Mouse (Mus musculus) small intestine, adult 2 months (tissue): ENCODE results near the gene Gna14. TPM values are rescaled to one million over a fixed set of nuclear protein-coding genes. Genes with fewer than 3 reads are reported as not detected.

Source experiments
- H3K27ac ChIP-seq: fragments of 200-500 bp; 2 replicates; pipeline ENCODE4 v1.5.1; 2012; ENCODE audit warnings: low read depth, low read length, control low read depth, inconsistent platforms; ENCODE audit not compliant: insufficient read depth
- H3K27me3 ChIP-seq: fragments of 200-500 bp; 2 replicates; pipeline ENCODE4 v1.6.1; 2012; ENCODE audit warnings: mild to moderate bottlenecking, moderate library complexity, low read length, inconsistent platforms; ENCODE audit not compliant: control insufficient read depth, insufficient read depth
- H3K36me3 ChIP-seq: fragments of 200-500 bp; 2 replicates; pipeline ENCODE4 v1.6.1; 2012; ENCODE audit warnings: mild to moderate bottlenecking, low read length, control low read depth, inconsistent platforms; ENCODE audit not compliant: control insufficient read depth, insufficient read depth
- H3K4me1 ChIP-seq: fragments of 200-500 bp; 2 replicates; pipeline ENCODE4 v1.6.1; 2012; ENCODE audit warnings: low read length, inconsistent platforms, mixed read lengths; ENCODE audit not compliant: control insufficient read depth, insufficient read depth, insufficient read length
- H3K4me3 ChIP-seq: fragments of 200-500 bp; 2 replicates; pipeline ENCODE4 v1.5.1; 2012; ENCODE audit warnings: low read depth, mild to moderate bottlenecking, control low read depth, inconsistent platforms, low read length, moderate library complexity
- CTCF ChIP-seq: fragments of 200-500 bp; IDR thresholded peaks from 2 replicates; pipeline ENCODE4 v1.5.1; 2012; ENCODE audit warnings: low read depth, mild to moderate bottlenecking, control low read depth, inconsistent platforms, low read length, moderate library complexity, mixed read lengths; ENCODE audit not compliant: insufficient replicate concordance, insufficient read length; ENCODE audit errors: extremely low read depth
- POLR2A ChIP-seq: fragments of 200-500 bp; IDR thresholded peaks from 2 replicates; pipeline ENCODE4 v1.6.1; 2012; ENCODE audit warnings: low read depth, mild to moderate bottlenecking, control low read depth, inconsistent platforms, low read length, moderate library complexity
- WGBS: fragments of 180-500 bp; shearing (Covaris S2); methylation state at CpG from one replicate; pipeline ENCODE4 v1.1.7; 2018; 5-methylcytosine and 5-hydroxymethylcytosine counted together
- polyA plus RNA-seq: library from polyadenylated mRNA; depleted of rRNA; stranded (reverse); fragments of >200 nt; gene quantifications from 2 replicates; pipeline ENCODE4 v1.2.3, GENCODE M21; 2012

Gene Gna14
- polyA plus RNA-seq, 1 experiment: 0.52 TPM

- TF ChIP-seq POLR2A (no peak), CTCF (peak; percentile 27; the same call in 1 of the 2 replicates)
- Histone ChIP-seq H3K36me3 (no peaks in the 10 kb centered on the region), H3K27ac (no peak overlapping the region), H3K4me1 (no peaks in the 10 kb centered on the region), H3K4me3 (no peak overlapping the region), H3K27me3 (no peaks in the 10 kb centered on the region)
These were observed 93.8 kb downstream of the Gna14 start for GRCm38 (mm10) chr19:16529293-16529920.

GRCm38 (mm10) chr19:16529999-16530398 is 94.4 kb downstream of the Gna14 start:
- TF ChIP-seq POLR2A: no peak
- TF ChIP-seq CTCF: no peak
- Histone ChIP-seq H3K4me1 (no peaks in the 10 kb centered on the region), H3K27me3 (no peaks in the 10 kb centered on the region), H3K4me3 (no peak overlapping the region), H3K36me3 (no peaks in the 10 kb centered on the region), H3K27ac (no peak overlapping the region)
- WGBS: 58% methylated on average over 4 of the region's 4 CpGs

GRCm38 (mm10) chr19:16534311-16534710 is 98.7 kb downstream of the Gna14 start:
- H3K4me3 ChIP-seq: no peak overlapping the region
- H3K27ac ChIP-seq: no peak overlapping the region
- no peak for TF ChIP-seq CTCF
- no peak for TF ChIP-seq POLR2A
- no peaks in the 10 kb centered on the region for H3K27me3 ChIP-seq
- no peaks in the 10 kb centered on the region for H3K36me3 ChIP-seq
- WGBS: 84% methylated on average over 2 of the region's 2 CpGs
- H3K4me1 ChIP-seq: no peaks in the 10 kb centered on the region

GRCm38 (mm10) chr19:16538416-16538815 is 102.9 kb downstream of the Gna14 start:
- TF ChIP-seq POLR2A (no peak), CTCF (no peak)
- Histone ChIP-seq H3K27ac (no peak overlapping the region), H3K4me3 (no peak overlapping the region), H3K27me3 (no peaks in the 10 kb centered on the region), H3K4me1 (no peaks in the 10 kb centered on the region), H3K36me3 (no peaks in the 10 kb centered on the region)
- 62% methylated on average over 2 of the region's 2 CpGs for WGBS

- Histone ChIP-seq H3K4me1 (no peaks in the 10 kb centered on the region), H3K27ac (no peak overlapping the region), H3K4me3 (no peak overlapping the region), H3K27me3 (no peaks in the 10 kb centered on the region; the same call in 1 of the 2 replicates), H3K36me3 (no peaks in the 10 kb centered on the region)
- TF ChIP-seq POLR2A: no peak
- 86% methylated on average over 4 of the region's 4 CpGs for WGBS
These were observed 108.1 kb downstream of the Gna14 start for GRCm38 (mm10) chr19:16543688-16544087.

- no peak overlapping the region for H3K27ac ChIP-seq
- WGBS: 61% methylated on average over 8 of the region's 8 CpGs
- H3K4me1 ChIP-seq: no peaks in the 10 kb centered on the region
- no peaks in the 10 kb centered on the region for H3K36me3 ChIP-seq
- no peaks in the 10 kb centered on the region for H3K27me3 ChIP-seq
- H3K4me3 ChIP-seq: no peak overlapping the region
- TF ChIP-seq POLR2A: no peak
- no peak for TF ChIP-seq CTCF
These were observed 121.4 kb downstream of the Gna14 start for GRCm38 (mm10) chr19:16556988-16557387.

GRCm38 (mm10) chr19:16557971-16558370 is 122.4 kb downstream of the Gna14 start:
- no peaks in the 10 kb centered on the region for H3K27me3 ChIP-seq
- peak; percentile 59; the same call in 1 of the 2 replicates for TF ChIP-seq CTCF
- no peak for TF ChIP-seq POLR2A
- no peaks in the 10 kb centered on the region for H3K36me3 ChIP-seq
- H3K27ac ChIP-seq: no peak overlapping the region
- 67% methylated on average over 5 of the region's 5 CpGs for WGBS
- no peaks in the 10 kb centered on the region for H3K4me1 ChIP-seq
- no peak overlapping the region for H3K4me3 ChIP-seq
